Mouse (Mus musculus) heart, postnatal 0 days (tissue): ENCODE results near the gene Pigw. TPM values are rescaled to one million over a fixed set of nuclear protein-coding genes. Genes with fewer than 3 reads are reported as not detected.

Source experiments
- ATAC-seq: fragments of 200-750 bp; cut with Nextera tagmentation; 2 replicates; pipeline ENCODE4 v1.8.0; 2017; ENCODE audit warnings: low read depth, moderate number of reproducible peaks, moderate library complexity; ENCODE audit not compliant: insufficient read depth
- DNase-seq: peaks from one replicate; pipeline ENCODE4 v3.0.0-alpha.2; 2016; ENCODE audit warnings: low spot score
- H3K27ac ChIP-seq: fragments of 300-500 bp; sonication (generic); 2 replicates; pipeline ENCODE4 v1.5.1; 2014; ENCODE audit warnings: low read depth, mild to moderate bottlenecking
- H3K27me3 ChIP-seq: fragments of 300-500 bp; sonication (generic); 2 replicates; pipeline ENCODE4 v1.6.1; 2014; ENCODE audit warnings: low read length, mixed read lengths; ENCODE audit not compliant: control insufficient read depth, insufficient read depth
- H3K36me3 ChIP-seq: fragments of 300-500 bp; sonication (generic); replicated peaks from 2 replicates; pipeline ENCODE4 v1.6.1; 2014; ENCODE audit warnings: low read length, mixed read lengths; ENCODE audit not compliant: control insufficient read depth, insufficient read depth
- H3K4me1 ChIP-seq: fragments of 300-500 bp; sonication (generic); 2 replicates; pipeline ENCODE4 v1.6.1; 2014; ENCODE audit warnings: antibody characterized with exemption; ENCODE audit not compliant: control insufficient read depth, insufficient read depth
- H3K4me2 ChIP-seq: fragments of 300-500 bp; sonication (generic); 2 replicates; pipeline ENCODE4 v1.6.1; 2014; ENCODE audit warnings: low read depth, mild to moderate bottlenecking, low read length, moderate library complexity
- H3K4me3 ChIP-seq: fragments of 300-500 bp; sonication (generic); 2 replicates; pipeline ENCODE4 v1.5.1; 2014; ENCODE audit warnings: low read depth, low read length
- H3K9ac ChIP-seq: fragments of 300-500 bp; sonication (generic); replicated peaks from 2 replicates; pipeline ENCODE4 v1.6.1; 2014; ENCODE audit warnings: low read depth, low read length, mixed read lengths
- H3K9me3 ChIP-seq: fragments of 300-500 bp; sonication (generic); replicated peaks from 2 replicates; pipeline ENCODE4 v1.6.1; 2016; ENCODE audit warnings: low read length; ENCODE audit not compliant: control insufficient read depth
- CTCF ChIP-seq: IDR thresholded peaks from 2 replicates; pipeline ENCODE4 v1.5.1; 2016; ENCODE audit warnings: antibody characterized with exemption, control low read depth, low read depth
- EP300 ChIP-seq: IDR thresholded peaks from 2 replicates; pipeline ENCODE4 v1.6.1; 2016; ENCODE audit warnings: antibody characterized with exemption, low read depth
- WGBS: fragments of 180-500 bp; shearing (Covaris S2); extraction: QIAGEN DNeasy Blood & Tissue Kit; methylation state at CpG from one replicate; pipeline ENCODE4 v1.1.7; 2014; 5-methylcytosine and 5-hydroxymethylcytosine counted together
- polyA plus RNA-seq: library from polyadenylated mRNA; unstranded; fragments of >200 nt; fragmentation: Nextera tagmentation; extraction: Ambion mirVana; gene quantifications from 2 replicates; pipeline ENCODE4 v1.2.1, GENCODE M21; 2015
- total RNA-seq: library from RNA; depleted of rRNA; stranded (reverse); fragments of >200 nt; gene quantifications from 2 replicates; pipeline ENCODE4 v1.2.3, GENCODE M21; 2014; ENCODE audit warnings: low replicate concordance

Gene Pigw
- total and polyA plus RNA-seq, 2 experiments from 2014 or later = 2.1 to 2.5 TPM

DNA sequence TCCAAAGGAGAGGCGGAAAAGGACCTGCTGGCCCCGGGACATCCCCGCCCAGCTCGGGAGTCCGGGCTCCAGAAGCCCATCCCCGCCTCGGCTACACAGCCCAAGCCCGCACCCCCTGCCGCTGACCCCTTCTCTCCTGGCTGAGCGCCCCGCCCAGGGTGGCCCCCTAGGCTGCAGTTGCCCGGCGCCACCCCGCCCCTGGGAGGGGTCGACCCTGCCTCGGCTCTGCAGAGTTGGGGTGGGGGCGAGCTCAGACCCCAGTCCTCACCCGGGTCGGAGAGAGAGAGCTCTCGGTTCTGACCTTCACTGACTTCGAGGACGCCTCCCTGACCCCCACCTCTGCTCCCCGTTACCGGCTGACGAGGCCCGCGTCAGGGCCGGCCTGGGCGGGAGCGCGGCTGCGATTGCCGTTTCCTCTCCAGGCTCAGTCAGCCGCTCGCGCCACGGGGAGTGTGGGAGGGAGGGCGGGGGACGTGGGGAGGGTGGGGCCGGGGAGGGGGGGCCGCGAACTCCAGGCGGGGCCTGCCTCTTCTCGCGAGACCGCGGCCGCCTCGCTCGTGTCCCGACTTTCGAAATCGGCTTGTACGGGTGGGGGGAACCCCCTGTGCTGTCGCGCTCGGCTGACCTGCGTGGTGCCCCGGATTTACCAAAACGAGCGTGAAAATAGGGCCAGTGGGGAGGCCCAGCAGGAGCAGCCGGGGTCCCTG is 9.6 kb downstream of the Pigw start, which contains the start of gene Ggnbp2:
Ggnbp2 (minus strand) TSS at position 481 of the 707 bp plus-strand sequence.
- Histone ChIP-seq H3K27ac (peak within 1 kb of the TSS; percentile 99), H3K27me3 (no peaks in the 10 kb centered on the region), H3K4me2 (peak within 1 kb of the TSS; percentile 87), H3K4me3 (peak within 1 kb of the TSS; percentile 78), H3K9ac (peak within 1 kb of the TSS; percentile 93), H3K4me1 (peaks cover 19% of the 10 kb centered on the region; the same call in 1 of the 2 replicates), H3K9me3 (no peaks in the 10 kb centered on the region), H3K36me3 (no peaks in the 10 kb centered on the region)
- WGBS = 0% methylated on average over 40 of the region's 62 CpGs
- TF ChIP-seq EP300 (peak; percentile 72), CTCF (no peak)
- ATAC-seq (peak; percentile 87), DNase-seq (peak; percentile 90)

DNA sequence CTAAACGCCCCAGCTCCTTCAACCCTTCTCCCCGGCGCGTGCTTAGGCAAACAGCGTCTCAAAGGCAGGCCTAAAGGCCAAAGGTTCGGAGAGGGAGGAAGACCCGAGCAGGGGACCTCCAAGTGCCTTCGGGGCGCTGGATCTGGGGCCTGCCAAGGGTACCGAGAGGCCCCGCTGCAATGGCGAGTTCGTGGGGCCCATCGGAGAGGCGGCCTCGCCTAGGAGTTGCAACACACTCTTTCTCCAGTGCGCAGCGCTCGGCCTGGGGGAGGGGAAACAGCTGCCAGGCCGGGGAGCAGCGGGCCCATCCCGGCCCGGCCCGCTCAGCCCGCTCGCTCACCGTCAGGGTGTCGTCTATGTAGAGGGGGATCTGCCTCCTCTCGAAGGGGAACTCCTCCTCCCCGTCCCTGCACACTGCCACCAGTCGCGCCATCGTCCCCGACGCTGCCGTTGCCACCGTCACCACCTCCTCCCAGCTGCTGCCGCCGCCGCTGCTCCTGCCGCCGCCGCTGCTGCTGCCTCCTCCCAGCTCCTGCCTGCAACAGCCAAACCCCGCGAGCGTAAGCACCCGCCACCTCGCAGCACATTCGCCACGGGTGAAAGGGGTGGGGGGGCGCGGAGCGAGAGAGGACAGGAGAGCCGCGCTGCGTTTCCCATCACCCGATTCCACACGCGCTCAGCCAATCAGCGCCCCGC is 10.4 kb downstream of the Pigw start:
- Histone ChIP-seq H3K4me3 (peak overlapping the region; percentile 78), H3K27me3 (no peaks in the 10 kb centered on the region), H3K27ac (peak overlapping the region; percentile 99), H3K9ac (peak overlapping the region; percentile 93), H3K9me3 (no peaks in the 10 kb centered on the region), H3K36me3 (no peaks in the 10 kb centered on the region), H3K4me1 (peaks cover 19% of the 10 kb centered on the region; the same call in 1 of the 2 replicates), H3K4me2 (peak overlapping the region; percentile 87)
- DNase-seq (peak; percentile 96), ATAC-seq (peak; percentile 82)
- 0% methylated on average over 55 of the region's 61 CpGs for WGBS
- TF ChIP-seq EP300 = peak; percentile 9; the same call in 1 of the 2 replicates
- TF ChIP-seq CTCF = no peak

DNA sequence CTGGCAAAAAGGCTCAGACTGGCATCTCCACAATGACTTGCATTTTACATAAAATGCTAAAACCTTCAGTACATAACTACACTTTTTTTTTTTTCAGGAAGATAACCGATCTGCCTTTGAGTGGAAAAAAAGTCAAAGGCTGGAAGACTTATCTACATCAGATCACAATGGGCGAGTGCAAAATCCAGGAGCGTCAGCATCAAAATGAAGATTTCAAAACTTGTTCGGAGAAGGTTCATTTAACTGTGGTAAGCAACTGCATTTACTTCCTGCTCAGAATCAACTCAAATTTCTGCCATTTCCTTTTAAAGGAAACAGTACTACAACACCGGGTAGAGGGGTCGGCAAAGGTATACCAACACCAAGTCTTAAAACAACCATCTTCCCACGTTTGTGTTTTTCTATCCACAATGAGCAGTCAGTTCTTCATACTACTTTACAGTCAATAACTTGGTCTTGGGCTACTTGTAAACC is 11.3 kb downstream of the Pigw start:
- 6% methylated on average over 7 of the region's 7 CpGs for WGBS
- Histone ChIP-seq H3K27ac (peak overlapping the region; percentile 99), H3K36me3 (peaks cover 3% of the 10 kb centered on the region; the same call in 1 of the 2 replicates), H3K4me3 (peak overlapping the region; percentile 78), H3K4me1 (peaks cover 19% of the 10 kb centered on the region; the same call in 1 of the 2 replicates), H3K4me2 (peak overlapping the region; percentile 87), H3K9ac (peak overlapping the region; percentile 93), H3K9me3 (no peaks in the 10 kb centered on the region), H3K27me3 (no peaks in the 10 kb centered on the region)
- ATAC-seq = no peak
- no peak for DNase-seq
- TF ChIP-seq CTCF (no peak), EP300 (no peak)

DNA sequence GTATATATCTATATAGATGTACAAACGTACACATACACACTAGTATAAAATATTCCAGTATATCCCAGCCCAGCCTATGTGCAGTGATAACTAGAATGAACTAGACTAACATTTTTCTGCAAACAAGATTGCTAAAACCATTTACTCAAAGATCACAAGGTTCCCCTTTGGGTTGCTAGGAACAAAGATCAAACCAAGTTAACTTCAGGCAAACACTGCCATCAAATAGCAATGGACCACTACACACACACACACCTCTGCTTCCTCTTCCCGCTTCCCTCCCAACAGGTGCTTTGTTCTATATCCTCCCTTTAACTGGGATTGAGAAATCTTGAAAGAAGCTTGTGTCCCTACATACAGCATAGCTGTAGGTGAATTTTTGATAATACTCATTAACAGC is 12.5 kb downstream of the Pigw start:
- no peak overlapping the region; the same call in 1 of the 2 replicates for H3K4me2 ChIP-seq
- H3K36me3 ChIP-seq = peaks cover 9% of the 10 kb centered on the region; the same call in 1 of the 2 replicates
- no peak overlapping the region for H3K4me3 ChIP-seq
- no peaks in the 10 kb centered on the region for H3K9me3 ChIP-seq
- H3K9ac ChIP-seq = no peak overlapping the region
- no peak for ATAC-seq
- 82% methylated on average over 2 of the region's 2 CpGs for WGBS
- no peak for DNase-seq
- H3K27ac ChIP-seq = no peak overlapping the region
- TF ChIP-seq EP300 (no peak), CTCF (no peak)
- H3K4me1 ChIP-seq = peaks cover 19% of the 10 kb centered on the region; the same call in 1 of the 2 replicates
- no peaks in the 10 kb centered on the region for H3K27me3 ChIP-seq

DNA sequence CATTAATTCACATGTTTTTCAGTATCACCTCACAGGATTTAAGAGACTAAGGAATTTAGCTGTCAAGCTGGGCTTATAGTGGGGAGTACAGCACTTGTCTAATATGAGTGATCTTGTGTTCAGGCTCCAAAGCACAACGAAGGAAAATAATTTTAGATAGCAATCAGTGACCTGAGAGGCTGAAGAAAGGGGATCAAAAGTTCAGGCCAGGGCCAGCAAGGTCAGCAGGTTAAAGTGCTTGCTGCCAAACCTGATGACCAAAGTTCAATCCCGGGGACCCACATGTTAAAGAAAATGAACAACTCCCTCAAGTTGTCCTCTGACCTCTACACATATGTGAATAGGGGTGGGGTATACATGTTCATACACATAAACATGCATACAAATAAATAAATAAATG is 14.8 kb downstream of the Pigw start:
- no peak for ATAC-seq
- H3K36me3 ChIP-seq = peaks cover 24% of the 10 kb centered on the region
- TF ChIP-seq CTCF (no peak), EP300 (no peak)
- H3K9ac ChIP-seq = no peak overlapping the region
- H3K9me3 ChIP-seq = no peaks in the 10 kb centered on the region
- WGBS = 58% methylated on average over 2 of the region's 2 CpGs
- no peak overlapping the region for H3K4me3 ChIP-seq
- no peaks in the 10 kb centered on the region for H3K27me3 ChIP-seq
- no peak for DNase-seq
- no peak overlapping the region for H3K27ac ChIP-seq
- H3K4me1 ChIP-seq = peaks cover 17% of the 10 kb centered on the region; the same call in 1 of the 2 replicates
- H3K4me2 ChIP-seq = no peak overlapping the region
